Mouse (Mus musculus): ENCODE measurements around the gene Ank3.

- no peak for TF ChIP-seq CTCF (IDR thresholded peaks at IDR 0.05; ENCODE audit: low read depth)
- TF ChIP-seq EP300 (IDR thresholded peaks at IDR 0.05; ENCODE audit: low read depth), result no peak
Measured at GRCm38 (mm10) chr10:69937291-69937921, 538.8 kb downstream of the Ank3 start.
